Mouse (Mus musculus): Measurements from ENCODE around the gene Gm7694.
A peak's percentile ranks its signal among the peaks of the same experiment; 100 is the strongest.

Gm7694 gene

GRCm38 (mm10) chr1:170306232-170306631 lies at the start of gene Gm7694:
Gene Gm7694 (minus strand): TSS chr1:170306332.
- no peak for DNase-seq (ENCODE audit: inconsistent age in 2 of 2, low spot score in 1 of 2)

- DNase-seq (ENCODE audit: inconsistent age in 2 of 2, low spot score in 1 of 2), result no peak
Observed at GRCm38 (mm10) chr1:170353335-170353734, 47.2 kb upstream of the Gm7694 start.

- DNase-seq (ENCODE audit: inconsistent age in 2 of 2, low spot score in 1 of 2), result no peak
Observed at GRCm38 (mm10) chr1:170351080-170351479, 44.9 kb upstream of the Gm7694 start.

GRCm38 (mm10) chr1:170346266-170346665 lies 40.1 kb upstream of the Gm7694 start:
- no peak for DNase-seq (ENCODE audit: inconsistent age in 2 of 2, low spot score in 1 of 2)

- DNase-seq (ENCODE audit: inconsistent age in 2 of 2, low spot score in 1 of 2), result no peak
Observed at GRCm38 (mm10) chr1:170343906-170344305, 37.8 kb upstream of the Gm7694 start.

GRCm38 (mm10) chr1:170343081-170343480 lies 36.9 kb upstream of the Gm7694 start:
- no peak for DNase-seq (ENCODE audit: inconsistent age in 2 of 2, low spot score in 1 of 2)

GRCm38 (mm10) chr1:170339943-170340342 lies 33.8 kb upstream of the Gm7694 start:
- DNase-seq (ENCODE audit: inconsistent age in 2 of 2, low spot score in 1 of 2), result no peak

- DNase-seq (ENCODE audit: inconsistent age in 2 of 2, low spot score in 1 of 2), result no peak
Observed at GRCm38 (mm10) chr1:170332775-170333174, 26.6 kb upstream of the Gm7694 start.

GRCm38 (mm10) chr1:170331926-170332325 lies 25.8 kb upstream of the Gm7694 start:
- DNase-seq (ENCODE audit: inconsistent age in 2 of 2, low spot score in 1 of 2), result no peak

- no peak for DNase-seq (ENCODE audit: inconsistent age in 2 of 2, low spot score in 1 of 2)
Observed at GRCm38 (mm10) chr1:170325277-170325676, 19.1 kb upstream of the Gm7694 start.

- no peak for DNase-seq (ENCODE audit: inconsistent age in 2 of 2, low spot score in 1 of 2)
Observed at GRCm38 (mm10) chr1:170324312-170324711, 18.2 kb upstream of the Gm7694 start.

GRCm38 (mm10) chr1:170323001-170323400 lies 16.9 kb upstream of the Gm7694 start:
- no peak for DNase-seq (ENCODE audit: inconsistent age in 2 of 2, low spot score in 1 of 2)

- peak; percentile 52 to 77 for DNase-seq (ENCODE audit: inconsistent age in 2 of 2, low spot score in 1 of 2)
Observed at GRCm38 (mm10) chr1:170322046-170322445, 15.9 kb upstream of the Gm7694 start.

GRCm38 (mm10) chr1:170311431-170311830 lies 5.3 kb upstream of the Gm7694 start:
- no peak for DNase-seq (ENCODE audit: inconsistent age in 2 of 2, low spot score in 1 of 2)

- DNase-seq (ENCODE audit: inconsistent age in 2 of 2, low spot score in 1 of 2), result no peak
Observed at GRCm38 (mm10) chr1:170308503-170308902, 2.4 kb upstream of the Gm7694 start, which contains the start of gene Spata46. Gene Spata46 (plus strand): TSS chr1:170308803.

GRCm38 (mm10) chr1:170305002-170305401 lies 1.1 kb downstream of the Gm7694 start:
- no peak for DNase-seq (ENCODE audit: inconsistent age in 2 of 2, low spot score in 1 of 2)

- DNase-seq (ENCODE audit: inconsistent age in 2 of 2, low spot score in 1 of 2), result peak; percentile 42 to 60
Observed at GRCm38 (mm10) chr1:170303103-170303502, 3.0 kb downstream of the Gm7694 start.

- no peak for DNase-seq (ENCODE audit: inconsistent age in 2 of 2, low spot score in 1 of 2)
Observed at GRCm38 (mm10) chr1:170302456-170302855, 3.7 kb downstream of the Gm7694 start.

- DNase-seq (ENCODE audit: inconsistent age in 2 of 2, low spot score in 1 of 2), result no peak
Observed at GRCm38 (mm10) chr1:170301686-170302085, 4.4 kb downstream of the Gm7694 start.

GRCm38 (mm10) chr1:170299496-170299895 lies 6.6 kb downstream of the Gm7694 start:
- DNase-seq (ENCODE audit: inconsistent age in 2 of 2, low spot score in 1 of 2), result no peak

- no peak for DNase-seq (ENCODE audit: inconsistent age in 2 of 2, low spot score in 1 of 2)
Observed at GRCm38 (mm10) chr1:170294786-170295570, 11.2 kb downstream of the Gm7694 start.

- no peak for DNase-seq (ENCODE audit: inconsistent age in 2 of 2, low spot score in 1 of 2)
Observed at GRCm38 (mm10) chr1:170293257-170293656, 12.9 kb downstream of the Gm7694 start.

Data from adrenal gland, adult (tissue).